Mouse (Mus musculus) retina, embryonic 14.5 days (tissue): ENCODE measurements around the gene Eif5.
"Not testable (repeated sequence)": the region's sequence is repeated elsewhere in the genome, so short reads cannot be mapped to it uniquely, and the experiment has no call there.

Experiments
- DNase-seq: peaks from one replicate; pipeline ENCODE4 v3.0.0-alpha.2; 2015; ENCODE audit warnings: low spot score

Eif5 gene

GRCm38 (mm10) chr12:111524883-111525282, 12.9 kb upstream of the Eif5 start:
- DNase-seq: no peak

GRCm38 (mm10) chr12:111527643-111528281, 10.1 kb upstream of the Eif5 start:
- no peak for DNase-seq

- DNase-seq: peak; percentile 53
Observed at GRCm38 (mm10) chr12:111529192-111529591, 8.6 kb upstream of the Eif5 start.

- no peak for DNase-seq
Observed at GRCm38 (mm10) chr12:111533096-111533794, 4.6 kb upstream of the Eif5 start.

GRCm38 (mm10) chr12:111535281-111535680, 2.5 kb upstream of the Eif5 start:
- DNase-seq: no peak

- no peak for DNase-seq
Observed at GRCm38 (mm10) chr12:111535762-111536161, 2.1 kb upstream of the Eif5 start.

- DNase-seq: no peak
Observed at GRCm38 (mm10) chr12:111536746-111537145, 1.1 kb upstream of the Eif5 start.

- no peak for DNase-seq
Observed at GRCm38 (mm10) chr12:111537341-111537740, 475 bp upstream of the Eif5 start.

GRCm38 (mm10) chr12:111538292-111539040, 650 bp downstream of the Eif5 start:
- DNase-seq: peak; percentile 83

- DNase-seq: no peak
Observed at GRCm38 (mm10) chr12:111539041-111539345, 1.2 kb downstream of the Eif5 start.

- DNase-seq: no peak
Observed at GRCm38 (mm10) chr12:111547070-111547469, 9.3 kb downstream of the Eif5 start.

GRCm38 (mm10) chr12:111548555-111549289, 10.9 kb downstream of the Eif5 start:
- DNase-seq: no peak

GRCm38 (mm10) chr12:111550679-111551078, 12.9 kb downstream of the Eif5 start:
- no peak for DNase-seq

- DNase-seq: no peak
Observed at GRCm38 (mm10) chr12:111552342-111552741, 14.5 kb downstream of the Eif5 start.

- no peak for DNase-seq
Observed at GRCm38 (mm10) chr12:111555357-111555756, 17.5 kb downstream of the Eif5 start.

- DNase-seq: not testable (repeated sequence)
Observed at GRCm38 (mm10) chr12:111555893-111556292, 18.1 kb downstream of the Eif5 start.

- no peak for DNase-seq
Observed at GRCm38 (mm10) chr12:111557538-111557937, 19.7 kb downstream of the Eif5 start.

GRCm38 (mm10) chr12:111558655-111559054, 20.8 kb downstream of the Eif5 start:
- no peak for DNase-seq

GRCm38 (mm10) chr12:111559647-111560258, 21.9 kb downstream of the Eif5 start:
- no peak for DNase-seq

- no peak for DNase-seq
Observed at GRCm38 (mm10) chr12:111560286-111560685, 22.5 kb downstream of the Eif5 start.

- DNase-seq: no peak
Observed at GRCm38 (mm10) chr12:111562276-111562814, 24.5 kb downstream of the Eif5 start.
